Mouse (Mus musculus): ENCODE results near the gene Nolc1. TPM values are rescaled to one million over a fixed set of nuclear protein-coding genes. Genes with fewer than 3 reads are reported as not detected.

Nolc1 gene
- polyA plus RNA-seq, 1 experiment from 2014 or later = 22.2 TPM

DNA sequence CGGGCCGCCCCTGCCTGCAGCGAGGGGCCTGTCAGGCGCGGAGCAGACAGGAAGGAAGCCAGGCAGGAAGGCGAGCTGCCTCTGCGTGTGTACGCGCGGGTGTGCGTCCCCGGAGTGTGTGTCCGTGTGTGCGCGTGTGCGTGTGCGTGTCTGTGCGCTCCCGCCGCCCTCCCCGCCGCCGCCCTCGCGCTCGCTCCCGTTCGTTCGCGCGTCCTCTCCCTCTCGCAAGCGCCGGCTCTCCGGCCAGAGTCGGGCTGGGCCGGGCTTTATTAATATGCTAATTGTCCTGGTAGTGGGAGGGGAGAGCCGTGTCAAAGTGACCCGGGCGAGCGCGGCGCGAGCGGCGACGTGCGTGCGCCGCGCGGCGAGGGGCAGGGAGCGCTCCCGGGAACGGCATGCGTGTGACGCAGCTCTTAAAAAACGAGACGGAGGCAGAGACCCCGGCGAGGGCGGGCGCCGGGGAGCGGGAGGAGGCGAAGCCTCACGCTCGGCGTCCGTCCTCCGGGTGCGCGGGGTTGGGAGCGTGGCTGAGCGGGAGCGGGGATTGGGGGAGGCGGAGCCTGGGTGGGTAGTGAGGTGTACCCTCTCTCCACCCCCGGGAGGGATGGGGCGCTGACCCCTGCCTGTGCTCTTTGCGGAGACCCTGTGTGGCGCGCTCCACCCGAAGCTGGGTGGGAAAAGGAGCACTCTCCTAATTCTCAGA lies 30.5 kb upstream of the Nolc1 start, which contains the start of gene Ldb1:
Gene Ldb1 (minus strand): TSS at position 222 of the 703 bp plus-strand sequence.
- no peak for TF ChIP-seq CTCF (IDR thresholded peaks at IDR 0.05; ENCODE audit: low read depth)
- H3K4me2 ChIP-seq (replicated peaks; ENCODE audit: low read depth) = peak within 1 kb of the TSS; percentile 96
- H3K9me3 ChIP-seq (ENCODE audit: control insufficient read depth) = no peaks in the 10 kb centered on the region
- H3K27me3 ChIP-seq (replicated peaks; ENCODE audit: control insufficient read depth, insufficient read depth, low read length) = no peaks in the 10 kb centered on the region
- peak; percentile 70 for ATAC-seq
- no peaks in the 10 kb centered on the region for H3K36me3 ChIP-seq (ENCODE audit: control insufficient read depth, insufficient read depth)
- H3K27ac ChIP-seq (ENCODE audit: low read depth, low read length) = peak within 1 kb of the TSS; percentile 96
- WGBS = under 1% methylated on average over 71 of the region's 84 CpGs
- peak within 1 kb of the TSS; percentile 93 for H3K9ac ChIP-seq (ENCODE audit: low read depth, low read length)
- peak within 1 kb of the TSS; percentile 87 for H3K4me3 ChIP-seq (ENCODE audit: low read depth, low read length)
- H3K4me1 ChIP-seq (replicated peaks; ENCODE audit: control insufficient read depth, insufficient read depth, low read length) = peaks cover 6% of the 10 kb centered on the region; the same call in 1 of the 2 replicates

DNA sequence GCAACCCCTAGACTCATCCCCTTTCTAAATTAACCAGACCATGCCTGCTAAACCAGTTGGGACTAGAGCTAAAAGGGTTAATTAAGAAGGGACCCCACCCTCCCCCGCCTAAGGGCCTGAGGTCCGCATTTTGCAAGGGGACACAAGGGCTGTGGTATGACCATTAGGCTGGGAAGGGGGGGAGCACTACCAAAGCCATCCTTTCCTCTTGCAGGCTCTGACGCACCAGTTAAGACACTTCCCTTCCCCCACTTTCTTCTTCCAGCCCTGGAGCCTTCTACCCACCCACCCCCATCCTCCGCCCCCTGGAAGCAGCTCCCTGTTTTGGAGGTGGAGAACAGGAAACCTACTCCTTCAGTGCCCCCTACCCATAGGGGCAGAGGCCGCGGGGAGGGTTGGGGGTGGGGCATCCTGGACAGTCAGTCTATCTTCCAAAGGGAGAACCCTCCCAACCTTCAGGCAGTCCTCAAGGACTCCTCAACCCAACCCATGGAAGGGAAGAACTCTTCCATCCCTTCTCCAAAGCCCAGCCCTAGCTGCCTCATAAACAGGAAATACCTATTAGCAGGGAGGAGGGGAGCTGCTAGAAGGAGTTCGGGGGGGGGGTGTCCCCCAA lies 29.9 kb upstream of the Nolc1 start:
- Histone ChIP-seq H3K27me3 (replicated peaks; ENCODE audit: control insufficient read depth, insufficient read depth, low read length) (no peaks in the 10 kb centered on the region), H3K9me3 (ENCODE audit: control insufficient read depth) (no peaks in the 10 kb centered on the region), H3K27ac (ENCODE audit: low read depth, low read length) (peak overlapping the region; percentile 96), H3K36me3 (ENCODE audit: control insufficient read depth, insufficient read depth) (no peaks in the 10 kb centered on the region), H3K4me1 (replicated peaks; ENCODE audit: control insufficient read depth, insufficient read depth, low read length) (peaks cover 2% of the 10 kb centered on the region; the same call in 1 of the 2 replicates), H3K9ac (ENCODE audit: low read depth, low read length) (peak overlapping the region; percentile 93; the same call in 1 of the 2 replicates), H3K4me3 (ENCODE audit: low read depth, low read length) (peak overlapping the region; percentile 87), H3K4me2 (replicated peaks; ENCODE audit: low read depth) (peak overlapping the region; percentile 96)
- ATAC-seq = peak; percentile 36
- 0 out of 2 replicates have a peak, but pooled peaks have one; percentile 3 for TF ChIP-seq CTCF (IDR thresholded peaks at IDR 0.05; ENCODE audit: low read depth)
- 3% methylated on average over 7 of the region's 7 CpGs for WGBS

- Histone ChIP-seq H3K4me3 (ENCODE audit: low read depth, low read length) (0 out of 2 replicates have a peak overlapping the region, but pooled peaks have one; percentile 87), H3K27ac (ENCODE audit: low read depth, low read length) (peak overlapping the region; percentile 96), H3K4me1 (replicated peaks; ENCODE audit: control insufficient read depth, insufficient read depth, low read length) (peaks cover 2% of the 10 kb centered on the region; the same call in 1 of the 2 replicates), H3K36me3 (ENCODE audit: control insufficient read depth, insufficient read depth) (no peaks in the 10 kb centered on the region), H3K27me3 (replicated peaks; ENCODE audit: control insufficient read depth, insufficient read depth, low read length) (no peaks in the 10 kb centered on the region), H3K9ac (ENCODE audit: low read depth, low read length) (no peak overlapping the region), H3K4me2 (replicated peaks; ENCODE audit: low read depth) (peak overlapping the region; percentile 96), H3K9me3 (ENCODE audit: control insufficient read depth) (no peaks in the 10 kb centered on the region)
- no peak for ATAC-seq
- TF ChIP-seq CTCF (IDR thresholded peaks at IDR 0.05; ENCODE audit: low read depth) = peak; percentile 50
- 10% methylated on average over 10 of the region's 10 CpGs for WGBS
Observed at GRCm38 (mm10) chr19:46046621-46047025, 29.0 kb upstream of the Nolc1 start.

DNA sequence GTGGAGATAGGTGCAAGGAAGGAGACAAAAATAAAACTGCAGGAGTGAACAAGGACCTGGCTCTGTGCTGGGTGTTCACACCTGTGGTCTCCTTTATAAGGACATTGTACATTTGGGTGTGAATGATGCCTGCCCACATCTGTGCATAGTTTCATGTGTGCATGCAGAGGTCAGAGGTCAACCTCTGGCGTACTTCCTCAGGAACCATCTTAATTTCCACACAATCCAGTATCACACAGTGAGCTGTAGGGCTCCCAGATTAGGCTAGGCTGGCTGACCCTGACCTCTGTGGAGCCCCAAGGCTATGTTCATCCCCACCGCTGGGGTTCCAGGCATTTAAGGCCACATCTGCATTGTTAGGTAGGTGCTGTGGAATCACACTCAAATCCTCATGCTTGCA lies 28.2 kb upstream of the Nolc1 start:
- Histone ChIP-seq H3K4me1 (replicated peaks; ENCODE audit: control insufficient read depth, insufficient read depth, low read length) (peaks cover 2% of the 10 kb centered on the region; the same call in 1 of the 2 replicates), H3K4me2 (replicated peaks; ENCODE audit: low read depth) (no peak overlapping the region), H3K27ac (ENCODE audit: low read depth, low read length) (no peak overlapping the region), H3K9me3 (ENCODE audit: control insufficient read depth) (no peaks in the 10 kb centered on the region), H3K9ac (ENCODE audit: low read depth, low read length) (no peak overlapping the region), H3K27me3 (replicated peaks; ENCODE audit: control insufficient read depth, insufficient read depth, low read length) (no peaks in the 10 kb centered on the region), H3K4me3 (ENCODE audit: low read depth, low read length) (no peak overlapping the region), H3K36me3 (ENCODE audit: control insufficient read depth, insufficient read depth) (no peaks in the 10 kb centered on the region)
- ATAC-seq = no peak
- TF ChIP-seq CTCF (IDR thresholded peaks at IDR 0.05; ENCODE audit: low read depth) = no peak
- WGBS = 64% methylated on average over 2 of the region's 2 CpGs

DNA sequence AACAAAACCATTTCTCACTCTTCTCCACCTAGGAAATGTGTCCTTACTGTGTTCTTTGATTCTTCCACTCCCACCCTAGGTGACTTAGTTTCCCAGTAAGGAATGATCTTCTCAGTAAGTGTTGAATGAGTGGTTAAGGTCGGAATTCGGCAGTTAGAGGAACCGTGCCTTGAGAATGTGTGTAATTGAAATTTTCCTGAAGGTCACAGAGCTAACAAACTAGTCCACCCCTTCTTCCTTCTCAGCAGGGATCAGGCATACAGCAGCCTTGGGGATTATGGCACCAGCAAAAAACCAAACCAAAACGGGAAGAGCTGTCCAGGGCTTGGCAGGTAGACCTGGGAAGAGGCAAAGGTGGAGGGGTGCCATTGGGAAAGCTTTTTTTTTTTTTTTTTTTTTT lies 26.5 kb upstream of the Nolc1 start:
- Histone ChIP-seq H3K27me3 (replicated peaks; ENCODE audit: control insufficient read depth, insufficient read depth, low read length) (no peaks in the 10 kb centered on the region), H3K4me2 (replicated peaks; ENCODE audit: low read depth) (no peak overlapping the region), H3K4me1 (replicated peaks; ENCODE audit: control insufficient read depth, insufficient read depth, low read length) (no peaks in the 10 kb centered on the region; the same call in 1 of the 2 replicates), H3K9me3 (ENCODE audit: control insufficient read depth) (no peaks in the 10 kb centered on the region), H3K9ac (ENCODE audit: low read depth, low read length) (no peak overlapping the region), H3K36me3 (ENCODE audit: control insufficient read depth, insufficient read depth) (no peaks in the 10 kb centered on the region), H3K4me3 (ENCODE audit: low read depth, low read length) (no peak overlapping the region), H3K27ac (ENCODE audit: low read depth, low read length) (no peak overlapping the region)
- no peak for TF ChIP-seq CTCF (IDR thresholded peaks at IDR 0.05; ENCODE audit: low read depth)
- WGBS = 68% methylated on average over 4 of the region's 4 CpGs
- ATAC-seq = no peak

DNA sequence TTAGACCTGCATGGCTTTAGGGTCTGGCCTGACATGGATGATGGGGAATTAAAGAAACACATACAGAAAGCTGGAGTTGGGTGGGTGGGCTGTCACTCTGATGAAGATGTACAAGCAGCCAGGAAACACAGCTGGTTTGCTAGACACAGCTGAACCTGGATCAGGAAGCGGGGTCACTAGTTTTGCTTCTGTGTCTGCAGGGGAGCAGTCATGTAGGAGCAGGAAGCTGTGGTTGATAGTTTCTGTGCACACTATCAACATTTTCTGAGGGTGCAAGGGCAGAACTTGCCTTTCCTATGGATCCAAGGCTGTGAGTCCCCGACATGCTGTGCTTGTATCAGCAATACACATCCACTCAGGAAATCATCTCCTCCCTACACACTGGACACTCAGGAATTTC lies 25.2 kb upstream of the Nolc1 start:
- WGBS = 73% methylated on average over 2 of the region's 2 CpGs
- Histone ChIP-seq H3K4me2 (replicated peaks; ENCODE audit: low read depth) (no peak overlapping the region), H3K36me3 (ENCODE audit: control insufficient read depth, insufficient read depth) (no peaks in the 10 kb centered on the region), H3K27me3 (replicated peaks; ENCODE audit: control insufficient read depth, insufficient read depth, low read length) (no peaks in the 10 kb centered on the region), H3K4me1 (replicated peaks; ENCODE audit: control insufficient read depth, insufficient read depth, low read length) (no peaks in the 10 kb centered on the region; the same call in 1 of the 2 replicates), H3K9me3 (ENCODE audit: control insufficient read depth) (no peaks in the 10 kb centered on the region), H3K27ac (ENCODE audit: low read depth, low read length) (no peak overlapping the region), H3K9ac (ENCODE audit: low read depth, low read length) (no peak overlapping the region), H3K4me3 (ENCODE audit: low read depth, low read length) (no peak overlapping the region)
- no peak for TF ChIP-seq CTCF (IDR thresholded peaks at IDR 0.05; ENCODE audit: low read depth)
- ATAC-seq = no peak
